Mouse (Mus musculus) subcutaneous adipose tissue, adult 2 months (tissue): Measurements from ENCODE around the gene Gm3327. TPM values are rescaled to one million over a fixed set of nuclear protein-coding genes. Genes with fewer than 3 reads are reported as not detected.

Source experiments
- polyA plus RNA-seq: library from polyadenylated mRNA; depleted of rRNA; stranded (reverse); fragments of >200 nt; gene quantifications from 2 replicates; pipeline ENCODE4 v1.2.3, GENCODE M21; 2012; ENCODE audit warnings: low replicate concordance; rRNA removed

The Gm3327 gene
- not detected in 2 replicates for polyA plus RNA-seq

GRCm38 (mm10) chr14:44123551-44123950, at the start of gene Gm3327:
Gm3327 (plus strand) TSS chr14:44123851.

GRCm38 (mm10) chr14:44102354-44102753, 21.3 kb upstream of the Gm3327 start, which contains the start of gene Ear2:
Ear2 (plus strand) TSS chr14:44102654.

Other genes with a start within 250 kb of the Gm3327 start
- 0.26 and 0.82 TPM in 2 replicates for gene Ear1, start 248.3 kb upstream of the Gm3327 start, polyA plus RNA-seq
- not detected in 2 replicates for gene Ear10, start 200.3 kb upstream of the Gm3327 start, polyA plus RNA-seq
- 1.5 and 5.7 TPM in 2 replicates for gene Gm8113, start 198.5 kb upstream of the Gm3327 start, polyA plus RNA-seq
- not detected in 2 replicates for gene Ang5, start 166.8 kb upstream of the Gm3327 start, polyA plus RNA-seq
- gene Ang6, start 121.6 kb upstream of the Gm3327 start, polyA plus RNA-seq: not detected in 2 replicates
- 23.7 and 46.9 TPM in 2 replicates for gene Ear2, start 21.2 kb upstream of the Gm3327 start, polyA plus RNA-seq
- not detected in 2 replicates for gene Gm8212, start 73.8 kb downstream of the Gm3327 start, polyA plus RNA-seq
- not detected in 2 replicates for gene 4930503E14Rik, start 89.4 kb downstream of the Gm3327 start, polyA plus RNA-seq
- gene Gm8220, start 161.7 kb downstream of the Gm3327 start, polyA plus RNA-seq: not detected in 2 replicates
- not detected in 2 replicates for gene Gm5930, start 214.7 kb downstream of the Gm3327 start, polyA plus RNA-seq
- gene Gm8229, start 241.5 kb downstream of the Gm3327 start, polyA plus RNA-seq: not detected in 2 replicates